Mouse (Mus musculus): ENCODE measurements around the gene Hsph1. TPM values are rescaled to one million over a fixed set of nuclear protein-coding genes. Genes with fewer than 3 reads are reported as not detected.

The Hsph1 gene
- total RNA-seq (2021) (10 to 100 TPM; 62.1 to 75.7 TPM), polyA plus RNA-seq (2012; rRNA removed) (12.6 and 14.7 TPM in 2 replicates)
- long read RNA-seq, transcript Hsph1-201 (17 exons, 3,240 nt): minor isoform, 14 of 113 reads
- long read RNA-seq, transcript Hsph1-211 (18 exons, 3,802 nt): major isoform, 84 of 113 reads
- long read RNA-seq, partial matches to known transcripts: 8 of 113 reads
- long read RNA-seq, other reads (novel, unspliced or antisense): 7 of 113 reads

- H3K27ac ChIP-seq: peak within 1 kb of the TSS; percentile 92
- H3K36me3 ChIP-seq (ENCODE audit: control insufficient read depth, insufficient read depth, low read length): no peaks in the 10 kb centered on the region
- TF ChIP-seq POLR2A (IDR thresholded peaks at IDR 0.05; ENCODE audit: insufficient read depth, low read depth, low read length): peak; percentile 79
- peak; percentile 95; the same call in 1 of the 2 replicates for TF ChIP-seq EP300 (IDR thresholded peaks at IDR 0.05; ENCODE audit: insufficient read depth, low read depth, low read length)
- TF ChIP-seq CTCF (IDR thresholded peaks at IDR 0.05): no peak
- peak; percentile 95 to 99 for DNase-seq
- WGBS: under 1% methylated on average over 60 of the region's 60 CpGs
- H3K9ac ChIP-seq (ENCODE audit: low read depth, low read length): peak within 1 kb of the TSS; percentile 84
- H3K4me3 ChIP-seq: peak within 1 kb of the TSS; percentile 78
- peaks cover 2% of the 10 kb centered on the region for H3K4me1 ChIP-seq (ENCODE audit: control insufficient read depth, insufficient read depth, low read length)
- H3K27me3 ChIP-seq (ENCODE audit: control insufficient read depth, insufficient read depth, low read length): no peaks in the 10 kb centered on the region
- intact Hi-C loops (cut with DNase I): loop anchor here (2.0 to 10.0 kb wide), 2 partner anchors 43 to 451 kb away; partner anchors contain the start of genes B3glct, Hmgb1 and Uspl1
- no peaks in the 10 kb centered on the region for H3K79me2 ChIP-seq (replicated peaks; ENCODE audit: control insufficient read depth, insufficient read depth, low read length)
Measured at GRCm38 (mm10) chr5:149636075-149636920, at the start of gene Hsph1. Gene Hsph1, minus strand, starts transcription at chr5:149636376.

- H3K79me2 ChIP-seq (replicated peaks; ENCODE audit: control insufficient read depth, insufficient read depth, low read length): no peaks in the 10 kb centered on the region
- H3K4me3 ChIP-seq: no peak overlapping the region
- intact Hi-C loops (cut with DNase I): no loop called here
- TF ChIP-seq EP300 (IDR thresholded peaks at IDR 0.05; ENCODE audit: insufficient read depth, low read depth, low read length) (no peak), POLR2A (IDR thresholded peaks at IDR 0.05; ENCODE audit: insufficient read depth, low read depth, low read length) (no peak), CTCF (IDR thresholded peaks at IDR 0.05) (no peak)
- DNase-seq: no peak
- no peaks in the 10 kb centered on the region for H3K27me3 ChIP-seq (ENCODE audit: control insufficient read depth, insufficient read depth, low read length)
- 63% methylated on average over 5 of the region's 5 CpGs for WGBS
- no peaks in the 10 kb centered on the region for H3K36me3 ChIP-seq (ENCODE audit: control insufficient read depth, insufficient read depth, low read length)
- no peak overlapping the region for H3K9ac ChIP-seq (ENCODE audit: low read depth, low read length)
- peaks cover 4% of the 10 kb centered on the region; the same call in 1 of the 2 replicates for H3K4me1 ChIP-seq (ENCODE audit: control insufficient read depth, insufficient read depth, low read length)
- H3K27ac ChIP-seq: no peak overlapping the region
Measured at GRCm38 (mm10) chr5:149680946-149681345, 44.8 kb upstream of the Hsph1 start.

DNA sequence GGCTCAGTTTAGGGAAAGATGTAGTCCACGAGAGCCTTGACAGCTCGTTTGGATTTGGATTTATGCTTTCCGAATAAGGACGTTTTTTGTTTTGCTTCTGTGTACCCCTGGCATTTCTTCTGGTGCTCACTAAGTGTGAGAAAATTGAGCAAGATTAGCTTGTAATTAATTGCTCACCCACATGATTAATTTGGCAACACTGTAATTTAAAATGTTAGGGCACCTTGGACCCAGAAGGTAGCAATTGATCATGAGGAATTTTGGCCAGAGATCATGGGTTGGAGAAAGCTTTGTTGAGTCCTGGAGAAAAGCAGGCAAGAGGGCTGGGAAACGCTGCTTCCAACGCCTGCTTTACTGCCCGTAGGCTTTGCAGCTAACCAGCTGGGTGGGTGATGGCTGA, 43.7 kb upstream of the Hsph1 start:
- H3K4me1 ChIP-seq (ENCODE audit: control insufficient read depth, insufficient read depth, low read length): peaks cover 4% of the 10 kb centered on the region; the same call in 1 of the 2 replicates
- no peak overlapping the region for H3K4me3 ChIP-seq
- H3K79me2 ChIP-seq (replicated peaks; ENCODE audit: control insufficient read depth, insufficient read depth, low read length): no peaks in the 10 kb centered on the region
- no peak overlapping the region for H3K9ac ChIP-seq (ENCODE audit: low read depth, low read length)
- no peaks in the 10 kb centered on the region for H3K27me3 ChIP-seq (ENCODE audit: control insufficient read depth, insufficient read depth, low read length)
- TF ChIP-seq EP300 (IDR thresholded peaks at IDR 0.05; ENCODE audit: insufficient read depth, low read depth, low read length) (no peak), POLR2A (IDR thresholded peaks at IDR 0.05; ENCODE audit: insufficient read depth, low read depth, low read length) (no peak), CTCF (IDR thresholded peaks at IDR 0.05) (no peak)
- intact Hi-C loops (cut with DNase I): loop anchor here (2.0 kb wide), 1 partner anchor 43 kb away; the partner anchor contains the start of gene Hsph1
- no peak overlapping the region for H3K27ac ChIP-seq
- no peaks in the 10 kb centered on the region for H3K36me3 ChIP-seq (ENCODE audit: control insufficient read depth, insufficient read depth, low read length)
- WGBS: 85% methylated on average over 7 of the region's 7 CpGs
- DNase-seq: no peak

DNA sequence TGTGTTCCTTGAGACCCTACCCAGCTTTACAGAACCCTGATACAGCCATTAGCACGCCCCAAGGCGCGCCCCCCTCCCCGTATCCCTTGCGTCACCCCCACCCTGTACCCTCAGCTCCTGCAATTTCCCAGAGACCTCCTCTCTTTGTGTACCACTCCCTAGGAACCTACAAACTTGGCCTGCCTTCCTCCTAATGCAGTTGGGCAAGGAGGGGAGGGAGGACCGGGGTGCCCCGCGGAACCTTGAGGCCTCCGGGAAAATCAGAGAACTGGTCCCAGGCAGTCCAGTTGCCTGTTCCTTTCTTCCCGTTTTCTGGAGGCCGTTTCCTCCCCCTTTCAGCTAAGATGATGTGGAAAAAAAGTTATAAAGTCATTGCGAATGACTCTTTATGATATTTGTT, 43.2 kb upstream of the Hsph1 start:
- Histone ChIP-seq H3K4me3 (no peak overlapping the region), H3K9ac (ENCODE audit: low read depth, low read length) (no peak overlapping the region), H3K27ac (no peak overlapping the region), H3K79me2 (replicated peaks; ENCODE audit: control insufficient read depth, insufficient read depth, low read length) (no peaks in the 10 kb centered on the region), H3K36me3 (ENCODE audit: control insufficient read depth, insufficient read depth, low read length) (no peaks in the 10 kb centered on the region), H3K4me1 (ENCODE audit: control insufficient read depth, insufficient read depth, low read length) (peaks cover 4% of the 10 kb centered on the region; the same call in 1 of the 2 replicates), H3K27me3 (ENCODE audit: control insufficient read depth, insufficient read depth, low read length) (no peaks in the 10 kb centered on the region)
- no peak for DNase-seq
- TF ChIP-seq EP300 (IDR thresholded peaks at IDR 0.05; ENCODE audit: insufficient read depth, low read depth, low read length) (no peak), CTCF (IDR thresholded peaks at IDR 0.05) (no peak), POLR2A (IDR thresholded peaks at IDR 0.05; ENCODE audit: insufficient read depth, low read depth, low read length) (no peak)
- intact Hi-C loops (cut with DNase I): loop anchor here (2.0 kb wide), 1 partner anchor 43 kb away; the partner anchor contains the start of gene Hsph1
- 34% methylated on average over 12 of the region's 12 CpGs for WGBS

GRCm38 (mm10) chr5:149678990-149679348, 42.8 kb upstream of the Hsph1 start:
- 4% methylated on average over 15 of the region's 15 CpGs for WGBS
- H3K4me3 ChIP-seq: peak overlapping the region; percentile 83
- H3K9ac ChIP-seq (ENCODE audit: low read depth, low read length): peak overlapping the region; percentile 66
- no peaks in the 10 kb centered on the region for H3K36me3 ChIP-seq (ENCODE audit: control insufficient read depth, insufficient read depth, low read length)
- TF ChIP-seq EP300 (IDR thresholded peaks at IDR 0.05; ENCODE audit: insufficient read depth, low read depth, low read length) (no peak), POLR2A (IDR thresholded peaks at IDR 0.05; ENCODE audit: insufficient read depth, low read depth, low read length) (no peak), CTCF (IDR thresholded peaks at IDR 0.05) (no peak)
- DNase-seq: no peak
- intact Hi-C loops (cut with DNase I): loop anchor here (2.0 kb wide), 1 partner anchor 42 kb away; the partner anchor contains the start of gene Hsph1
- no peaks in the 10 kb centered on the region for H3K79me2 ChIP-seq (replicated peaks; ENCODE audit: control insufficient read depth, insufficient read depth, low read length)
- H3K27ac ChIP-seq: no peak overlapping the region
- peaks cover 4% of the 10 kb centered on the region; the same call in 1 of the 2 replicates for H3K4me1 ChIP-seq (ENCODE audit: control insufficient read depth, insufficient read depth, low read length)
- H3K27me3 ChIP-seq (ENCODE audit: control insufficient read depth, insufficient read depth, low read length): no peaks in the 10 kb centered on the region

All from heart, adult 2 months (tissue).